Mouse (Mus musculus): ENCODE data around the gene Mtrex. TPM values are rescaled to one million over a fixed set of nuclear protein-coding genes. Genes with fewer than 3 reads are reported as not detected.

Mtrex gene
- total RNA-seq, 2 experiments from 2014 or later: 46.0 to 47.3 TPM

GRCm38 (mm10) chr13:112818125-112818524 lies 109.1 kb downstream of the Mtrex start:
- Histone ChIP-seq H3K4me3 (no peak overlapping the region), H3K27ac (no peak overlapping the region)
- TF ChIP-seq CTCF (IDR thresholded peaks at IDR 0.05): no peak
- intact Hi-C loops (cut with DNase I): no loop called here
- no peak for DNase-seq (ENCODE audit: extremely low spot score in 1 of 2, low spot score in 2 of 2)

Other genes starting within 250 kb of the Mtrex start
- 10 to 100 TPM; 26.8 to 27.4 TPM for gene Plpp1, start 126.6 kb downstream of the Mtrex start, total RNA-seq (2021)
- 10 to 100 TPM; 19.1 to 22.0 TPM for gene Dhx29, start 56 bp upstream of the Mtrex start, total RNA-seq (2021)
- gene Ccno, start 60.4 kb upstream of the Mtrex start, total RNA-seq (2021): 1 to 10 TPM; 1.5 to 2.0 TPM
- gene Mcidas, start 66.4 kb upstream of the Mtrex start, total RNA-seq (2021): under 1 TPM; 0.36 to 0.37 TPM
- under 1 TPM in 1 of 2 experiments, not detected in 1; 0.29 TPM for gene Cdc20b, start 107.7 kb upstream of the Mtrex start, total RNA-seq (2021)
- gene Gpx8, start 119.0 kb upstream of the Mtrex start, total RNA-seq (2021): 1 to 10 TPM; 8.1 to 8.5 TPM
- not detected for gene Gzma, start 173.6 kb upstream of the Mtrex start, total RNA-seq (2021)